Mouse (Mus musculus): Measurements from ENCODE around the gene Klra6. TPM values are rescaled to one million over a fixed set of nuclear protein-coding genes. Genes with fewer than 3 reads are reported as not detected.
"Not testable (repeated sequence)": the region's sequence is repeated elsewhere in the genome, so short reads cannot be mapped to it uniquely, and the experiment has no call there.

The Klra6 gene
- not detected in 2 replicates for polyA plus RNA-seq (2012)

- no peak for TF ChIP-seq GATA1 (IDR thresholded peaks at IDR 0.05; ENCODE audit: low read length)
Observed at GRCm38 (mm10) chr6:130026854-130027253, at the start of gene Klra6. Klra6 (minus strand) TSS chr6:130026954.

- TF ChIP-seq GATA1 (IDR thresholded peaks at IDR 0.05; ENCODE audit: low read length): not testable (repeated sequence)
Observed at GRCm38 (mm10) chr6:130067171-130067570, 40.4 kb upstream of the Klra6 start, which contains the start of gene Klra4. Klra4 (minus strand) TSS chr6:130067271.

- TF ChIP-seq GATA1 (IDR thresholded peaks at IDR 0.05; ENCODE audit: low read length): no peak
Observed at GRCm38 (mm10) chr6:130065196-130065595, 38.4 kb upstream of the Klra6 start.

Other genes with a start within 250 kb of the Klra6 start
- not detected in 2 replicates for gene Gm156, start 242.7 kb downstream of the Klra6 start, polyA plus RNA-seq (2012)
- gene Gm17631, start 164.3 kb downstream of the Klra6 start, polyA plus RNA-seq (2012): not detected in 2 replicates
- gene Klra17, start 150.3 kb downstream of the Klra6 start, polyA plus RNA-seq (2012): not detected in 2 replicates
- gene Klra5, start 109.3 kb downstream of the Klra6 start, polyA plus RNA-seq (2012): not detected in 2 replicates
- gene Klra4, start 40.3 kb upstream of the Klra6 start, polyA plus RNA-seq (2012): not detected in 2 replicates
- not detected in 2 replicates for gene Klra8, start 102.9 kb upstream of the Klra6 start, polyA plus RNA-seq (2012)
- not detected in 2 replicates for gene Klra9, start 166.2 kb upstream of the Klra6 start, polyA plus RNA-seq (2012)
- not detected in 2 replicates for gene Klra7, start 206.4 kb upstream of the Klra6 start, polyA plus RNA-seq (2012)

All from G1E-ER4 (cell line).